Mouse (Mus musculus) left cerebral cortex, postnatal 36 days (tissue): ENCODE measurements around the gene Med7. TPM values are rescaled to one million over a fixed set of nuclear protein-coding genes. Genes with fewer than 3 reads are reported as not detected.

Experiments
- DNase-seq, 2 experiments: peaks; one replicate each; pipeline ENCODE4 v3.0.0; 2021 to 2022; ENCODE audit warnings: low spot score in 2 of 2, mixed read lengths in 1 of 2
- intact Hi-C: fragments of 180-260 bp; cut with DNase I; formaldehyde crosslinking; loops from one replicate; pipeline ENCODE4 v1.15.1; 2025
- total RNA-seq, 2 experiments: library from RNA; stranded (reverse); gene quantifications; 2 replicates each; pipeline ENCODE4 v1.2.3; 2021

Med7 gene
- 10 to 100 TPM; 26.4 to 28.8 TPM for total RNA-seq

DNA sequence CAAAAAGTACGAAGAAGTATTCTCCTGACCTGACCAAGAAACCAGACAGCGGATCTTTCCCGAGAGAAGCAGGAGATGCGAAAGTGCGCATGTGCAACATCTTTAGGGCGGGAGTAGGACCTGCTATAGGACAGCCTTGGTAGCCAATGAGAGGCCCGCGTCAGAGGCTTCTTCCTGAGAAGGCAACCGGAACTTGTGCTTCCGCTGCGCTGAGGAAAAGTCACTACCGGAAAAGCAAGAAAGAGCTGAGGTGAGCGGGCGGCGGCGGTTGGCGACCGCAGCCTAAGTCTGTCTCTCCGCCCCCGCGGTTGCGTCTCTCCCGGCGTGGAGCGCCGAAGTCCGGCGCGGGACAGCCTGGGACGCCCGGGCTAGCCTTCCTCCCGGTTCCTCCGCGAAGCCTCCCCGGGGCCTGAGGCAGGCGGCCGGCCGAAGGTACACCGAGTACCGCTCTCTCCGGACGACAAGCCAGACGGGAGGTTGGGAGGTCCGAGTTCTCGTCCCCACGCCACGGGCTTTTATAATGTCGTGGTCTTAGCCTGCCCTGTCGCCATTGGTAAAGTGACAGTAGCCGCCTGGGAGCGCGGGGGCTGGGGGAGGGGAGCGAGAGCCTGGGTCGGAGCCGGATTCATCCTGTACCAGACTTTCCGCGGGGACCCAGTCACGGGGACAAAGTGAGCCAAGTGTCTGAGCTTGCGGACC lies at the start of gene Med7:
Gene Med7 (plus strand): TSS at position 166 of the 699 bp plus-strand sequence.
- peak; percentile 90 to 92 for DNase-seq
- intact Hi-C loops = loop anchor here (10.0 kb wide), 1 partner anchor 492 kb away; the partner anchor contains the start of gene Lsm11

DNA sequence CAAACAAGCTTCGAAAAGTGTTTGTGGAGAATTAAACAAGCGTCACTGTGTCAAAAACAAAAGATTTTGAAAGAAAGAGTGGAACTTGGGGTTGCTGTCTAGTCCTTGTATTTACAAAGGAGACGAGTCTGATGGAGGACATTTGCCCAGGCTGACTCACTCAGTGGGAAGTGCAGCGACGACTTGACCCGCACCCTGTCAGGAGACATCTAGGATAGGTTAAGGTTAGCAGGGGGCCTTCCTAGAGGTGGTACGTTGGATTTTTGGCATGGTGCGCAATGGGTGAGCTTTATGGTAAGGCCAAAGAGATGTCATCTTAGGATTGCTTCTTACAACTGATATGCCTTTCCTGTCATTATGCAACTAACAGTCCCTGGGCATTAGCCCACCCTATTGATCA lies 49.7 kb upstream of the Med7 start:
- no peak for DNase-seq
- intact Hi-C loops = no loop called here

DNA sequence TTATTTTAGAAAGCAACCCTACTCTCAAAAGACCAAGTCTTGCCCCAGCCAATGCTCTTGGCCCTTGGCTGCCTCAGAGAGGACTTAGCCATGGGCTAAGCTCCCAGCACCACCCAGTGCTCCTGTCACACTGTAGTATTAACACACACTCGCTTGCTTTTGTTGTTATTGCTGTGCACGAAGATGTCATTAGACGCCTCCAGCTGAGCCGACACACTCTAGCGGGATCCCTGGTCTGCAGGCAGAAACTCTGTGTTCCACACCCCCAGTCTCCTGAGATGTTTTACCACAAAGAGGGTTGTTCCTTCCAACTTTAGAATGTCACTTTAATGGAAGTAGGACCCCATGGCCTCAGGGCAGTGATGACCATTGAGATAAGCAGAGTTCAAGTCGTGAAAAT lies 48.3 kb upstream of the Med7 start:
- no peak for DNase-seq
- intact Hi-C loops = no loop called here

DNA sequence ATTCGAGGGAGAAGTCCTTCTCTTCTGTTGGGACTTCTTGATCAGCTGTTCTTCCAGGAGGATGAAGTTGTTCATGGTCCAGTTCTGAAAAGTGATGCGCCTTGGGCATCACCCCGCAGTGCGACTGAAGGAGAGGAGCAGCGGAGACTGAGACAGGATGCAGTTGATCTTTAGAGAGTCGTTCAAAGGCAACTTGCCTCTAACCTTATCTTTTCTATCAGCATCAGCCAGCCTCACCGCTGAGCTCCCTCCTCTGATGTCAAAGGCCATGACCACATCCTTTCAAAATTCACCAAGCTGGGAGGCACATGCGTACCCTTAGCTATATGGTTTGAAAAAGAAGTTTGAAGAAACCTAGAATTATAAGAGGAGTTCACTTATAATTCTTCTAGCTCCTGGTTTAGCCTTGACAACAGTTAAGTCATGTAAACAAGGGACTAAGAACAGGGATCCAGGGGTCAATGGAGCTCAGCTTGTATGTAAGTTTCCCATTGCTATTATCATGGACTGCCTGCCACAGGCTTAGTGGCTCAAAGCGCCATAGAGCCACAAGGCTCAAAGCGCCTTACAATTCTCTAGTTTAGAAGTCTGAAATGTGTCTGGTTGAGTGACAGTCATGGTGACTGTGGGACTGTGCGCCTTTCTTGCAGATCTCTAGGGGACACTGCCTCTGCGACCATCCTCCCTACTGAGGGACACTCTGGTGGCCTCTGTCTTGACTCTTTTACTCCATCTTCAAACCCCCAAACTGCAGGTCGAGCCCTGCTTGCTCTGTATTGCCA lies 47.2 kb upstream of the Med7 start, which contains the start of gene Itk:
Gene Itk (minus strand): TSS at position 180 of the 782 bp plus-strand sequence.
- DNase-seq = no peak
- intact Hi-C loops = no loop called here

DNA sequence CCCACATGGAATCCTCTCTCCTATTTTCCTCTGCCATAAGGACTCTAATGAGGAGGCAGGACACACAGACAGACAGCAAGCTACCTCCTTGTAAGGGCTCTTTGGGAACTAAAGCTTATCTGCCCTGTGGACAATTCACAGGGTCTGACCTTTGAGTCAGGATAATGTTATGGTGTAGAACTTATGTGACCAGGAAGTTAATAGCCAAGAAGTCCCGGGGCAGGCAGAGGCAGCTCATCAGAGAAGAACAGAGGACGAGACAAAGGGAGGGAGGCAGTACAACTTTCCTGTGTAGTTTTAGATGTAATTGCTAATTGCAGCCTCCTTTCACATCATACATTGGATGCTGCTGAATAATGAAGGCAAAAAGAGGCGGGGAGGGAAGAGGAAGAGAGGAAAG lies 46.1 kb upstream of the Med7 start:
- intact Hi-C loops = no loop called here
- DNase-seq = no peak

DNA sequence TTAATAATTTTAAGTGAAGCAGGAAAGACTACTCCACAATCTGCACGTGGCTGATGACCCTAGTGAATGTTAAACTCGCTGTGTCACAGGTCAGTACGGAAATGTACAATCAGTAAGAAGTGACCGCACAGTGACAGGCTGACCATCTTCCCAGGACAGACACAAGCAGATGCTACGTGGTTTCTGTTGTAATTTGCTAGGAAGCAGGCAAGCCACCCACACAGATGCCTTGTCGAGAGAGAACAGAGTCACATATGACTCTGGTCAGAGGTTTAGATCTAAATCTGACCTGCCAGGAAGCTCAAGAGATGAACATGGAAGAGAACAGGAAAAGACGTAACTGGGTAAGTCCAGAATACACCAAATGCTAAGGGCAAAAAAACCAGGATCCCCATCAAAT lies 43.8 kb upstream of the Med7 start:
- DNase-seq = no peak
- intact Hi-C loops = no loop called here

DNA sequence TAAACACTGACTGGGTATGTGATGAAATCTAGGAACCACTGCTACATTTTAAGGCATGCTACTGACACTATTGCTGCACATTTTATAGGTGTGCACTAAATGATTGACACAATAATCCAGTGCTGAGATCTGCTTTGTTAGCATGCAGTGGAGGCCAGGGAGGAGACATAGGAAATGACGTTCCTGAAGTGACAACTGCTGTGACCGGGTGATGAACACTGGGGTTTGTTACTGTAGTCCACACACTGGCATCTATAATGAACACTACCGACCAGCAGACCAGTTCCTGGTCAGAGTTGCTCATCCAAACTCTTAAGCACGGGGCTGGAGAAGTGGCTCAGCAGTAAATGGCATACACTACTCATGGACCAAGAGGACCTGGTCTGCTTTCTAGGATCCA lies 43.3 kb upstream of the Med7 start:
- DNase-seq = no peak
- intact Hi-C loops = no loop called here

DNA sequence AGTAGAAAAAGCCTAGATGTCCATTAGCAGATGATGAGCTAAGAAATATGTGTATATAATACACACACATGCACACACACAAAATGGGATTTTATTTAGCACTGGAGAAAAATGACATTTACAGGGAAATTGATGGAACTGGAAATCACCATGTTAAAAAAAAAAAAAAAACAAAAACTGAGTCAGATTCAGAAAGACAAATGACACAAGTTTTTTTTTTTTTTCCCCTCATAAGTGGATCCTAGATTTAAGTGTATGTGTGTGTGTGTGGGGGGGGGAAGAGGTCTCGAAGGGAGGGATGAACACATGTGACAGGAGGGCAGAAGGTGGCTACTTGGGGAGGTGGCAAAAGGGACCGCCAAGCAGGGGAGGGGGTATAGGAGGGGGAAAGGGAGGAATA lies 41.6 kb upstream of the Med7 start:
- intact Hi-C loops = no loop called here
- DNase-seq = no peak

DNA sequence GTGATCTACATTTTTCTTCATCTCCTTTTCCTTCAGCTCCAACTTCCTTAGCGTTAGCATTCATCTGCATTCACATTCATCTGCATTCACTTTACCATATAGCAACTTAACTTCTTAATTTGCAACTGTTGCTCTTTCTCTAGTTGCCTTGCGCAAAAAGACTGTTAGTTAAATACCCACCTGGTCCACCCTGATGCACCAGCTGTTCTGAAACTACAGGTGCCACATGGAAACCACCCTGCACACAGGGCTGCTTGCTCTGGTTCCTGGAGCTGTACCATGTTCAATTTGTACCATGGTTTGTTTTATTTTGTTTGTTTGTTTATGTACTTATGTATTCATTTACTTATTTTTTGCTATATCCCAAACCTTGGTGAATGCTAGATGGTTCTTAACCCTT lies 41.0 kb upstream of the Med7 start:
- DNase-seq = no peak
- intact Hi-C loops = no loop called here

DNA sequence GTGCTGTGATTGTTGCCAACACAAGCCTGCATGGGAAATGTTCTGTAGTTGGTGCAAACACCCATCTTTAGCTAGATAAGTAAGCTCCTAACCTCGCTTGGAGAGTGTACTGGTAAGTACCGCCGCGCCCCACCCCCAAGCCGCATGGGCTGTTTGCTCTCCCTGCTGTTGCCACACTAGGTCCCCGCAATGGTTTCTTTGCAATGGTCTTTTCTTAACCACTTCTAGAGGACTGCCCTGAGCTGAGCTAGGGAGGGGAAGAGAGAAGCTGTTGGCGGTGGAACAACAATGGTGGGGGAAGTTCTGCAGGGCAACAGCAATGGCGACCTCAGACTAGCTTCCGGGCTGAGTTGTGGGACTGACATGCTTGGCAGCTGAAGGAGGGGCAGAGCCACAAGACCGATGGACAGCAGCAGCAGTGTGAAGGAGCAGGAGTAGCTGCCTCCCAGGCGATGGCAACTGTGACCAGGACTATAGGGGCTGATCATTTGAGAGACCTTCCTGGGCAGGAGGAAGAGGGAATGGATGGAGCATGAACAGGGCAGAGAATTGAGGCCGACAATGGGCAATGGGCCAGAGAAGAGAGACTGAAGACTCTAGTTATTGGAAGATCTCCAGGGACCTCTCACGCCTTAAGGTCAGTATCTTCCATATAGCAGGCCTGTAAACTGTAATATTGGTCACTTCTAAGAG lies 40.4 kb upstream of the Med7 start, which contains the start of gene Fam71b:
Gene Fam71b (plus strand): TSS at position 393 of the 693 bp plus-strand sequence.
- no peak for DNase-seq
- intact Hi-C loops = no loop called here

DNA sequence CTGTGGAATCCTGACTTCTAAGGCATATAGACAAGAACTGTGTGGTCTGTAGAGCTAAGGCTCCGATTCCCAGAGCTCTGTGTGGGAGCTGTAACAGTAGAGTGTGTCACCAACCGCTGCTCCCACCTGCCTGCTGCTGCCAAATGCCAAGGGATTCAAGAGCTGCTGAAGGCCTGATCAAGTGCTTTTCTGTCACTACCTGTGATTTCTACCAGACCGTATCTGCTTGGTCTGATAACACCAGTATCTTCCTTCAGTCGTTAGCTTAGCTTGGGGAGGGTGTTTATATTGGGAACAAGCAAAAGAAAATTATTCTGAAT lies 39.9 kb upstream of the Med7 start:
- peak in 1 of 2 experiments; percentile 10 for DNase-seq

DNA sequence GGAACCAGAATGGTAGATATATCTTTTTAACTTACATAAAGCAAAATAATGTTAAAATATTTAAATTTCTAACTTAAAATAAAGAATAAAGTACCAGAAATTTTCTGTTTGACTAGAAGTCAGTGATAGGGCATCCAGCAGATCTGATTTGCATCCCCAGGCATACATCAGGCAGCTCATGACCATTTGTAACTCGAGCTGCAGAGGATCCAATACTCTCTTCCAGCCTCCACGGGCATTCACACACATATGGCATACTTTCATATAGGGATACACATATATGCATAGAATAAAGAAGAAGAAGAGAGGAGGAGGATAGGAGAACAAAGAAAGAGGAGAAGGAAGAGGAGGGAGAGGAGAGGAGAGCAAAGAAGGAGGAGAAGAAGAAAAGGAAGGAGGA lies 38.8 kb upstream of the Med7 start:
- intact Hi-C loops = no loop called here
- no peak for DNase-seq

More for the DNA sequence above, 39.9 kb upstream of the Med7 start:
- intact Hi-C loops = no loop called here

DNA sequence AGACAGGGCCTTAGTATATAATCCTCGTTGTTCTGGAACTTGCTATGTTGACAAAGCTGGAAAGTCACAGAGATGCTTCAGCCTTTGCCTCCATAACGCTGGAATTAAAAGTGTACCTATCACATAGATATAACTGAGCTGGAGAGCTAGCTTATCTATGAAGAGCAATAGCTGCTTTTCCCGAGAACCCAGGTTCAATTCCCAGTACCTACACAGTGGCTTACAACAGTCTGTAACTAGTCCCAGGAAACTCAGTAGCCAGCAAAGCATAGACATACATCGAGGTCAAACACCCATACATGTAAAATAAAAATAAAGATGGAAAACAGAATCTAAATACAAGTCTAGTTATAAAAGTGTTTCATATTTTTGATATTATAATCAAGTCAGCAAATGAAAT lies 38.3 kb upstream of the Med7 start:
- intact Hi-C loops = no loop called here
- DNase-seq = no peak

DNA sequence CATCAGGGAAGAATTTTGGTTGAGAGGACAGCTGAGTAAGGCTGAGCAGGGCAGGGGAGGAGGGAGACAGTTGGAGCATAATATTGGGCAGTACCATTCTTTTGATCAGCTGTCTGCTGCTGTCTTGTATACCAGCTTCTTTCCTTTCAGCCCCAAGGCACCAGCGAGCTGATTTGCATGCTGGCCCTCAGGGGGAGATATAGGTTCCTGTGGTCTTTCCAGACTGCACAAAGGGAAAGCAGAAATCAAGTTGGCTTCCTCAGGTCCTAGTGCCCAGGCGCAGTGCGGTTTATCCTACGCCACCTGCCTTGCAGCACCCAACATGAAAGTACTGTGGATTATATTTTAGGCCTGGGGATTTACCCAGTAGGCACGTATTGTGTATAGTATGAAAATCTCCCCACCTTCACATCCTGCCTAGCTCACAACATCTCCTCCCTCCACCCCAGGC lies 37.8 kb upstream of the Med7 start:
- DNase-seq = no peak
- intact Hi-C loops = no loop called here

DNA sequence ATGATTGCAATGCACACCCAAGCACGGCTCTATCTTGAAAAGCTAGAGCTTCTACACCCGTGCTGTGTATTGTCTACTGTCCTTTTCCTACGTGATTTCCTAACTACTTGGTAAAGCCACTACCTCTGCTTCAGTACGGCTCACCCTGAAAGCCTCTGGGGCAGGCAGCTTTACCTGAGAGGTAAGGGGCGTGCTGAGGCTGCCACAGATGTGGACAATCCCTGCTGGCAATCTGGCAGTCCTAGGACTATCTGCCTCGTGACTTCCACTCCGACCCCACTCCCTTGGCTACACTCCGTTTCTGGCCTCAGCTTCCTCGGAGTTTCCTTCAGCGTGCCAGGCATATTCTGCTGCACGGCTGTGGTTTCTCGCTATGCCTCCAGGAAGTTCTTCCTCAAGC lies 35.2 kb upstream of the Med7 start:
- DNase-seq = no peak
- intact Hi-C loops = no loop called here

DNA sequence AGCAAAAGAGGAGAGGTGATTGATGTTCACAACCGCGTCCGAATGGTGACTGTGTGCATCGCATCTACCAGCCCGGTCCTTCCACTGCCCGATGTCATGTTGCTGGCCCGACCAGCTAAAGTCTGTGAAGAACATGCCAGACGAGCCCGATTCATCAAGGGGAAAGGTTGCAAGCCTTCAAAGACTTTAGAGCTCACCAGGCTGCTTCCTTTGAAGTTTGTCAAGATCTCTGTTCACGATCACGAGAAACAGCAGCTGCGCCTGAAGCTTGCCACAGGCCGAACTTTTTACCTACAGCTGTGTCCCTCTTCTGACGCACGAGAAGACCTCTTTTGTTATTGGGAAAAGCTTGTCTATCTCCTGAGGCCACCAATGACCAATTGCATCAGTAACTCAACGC lies 31.7 kb upstream of the Med7 start:
- DNase-seq = no peak
- intact Hi-C loops = no loop called here

DNA sequence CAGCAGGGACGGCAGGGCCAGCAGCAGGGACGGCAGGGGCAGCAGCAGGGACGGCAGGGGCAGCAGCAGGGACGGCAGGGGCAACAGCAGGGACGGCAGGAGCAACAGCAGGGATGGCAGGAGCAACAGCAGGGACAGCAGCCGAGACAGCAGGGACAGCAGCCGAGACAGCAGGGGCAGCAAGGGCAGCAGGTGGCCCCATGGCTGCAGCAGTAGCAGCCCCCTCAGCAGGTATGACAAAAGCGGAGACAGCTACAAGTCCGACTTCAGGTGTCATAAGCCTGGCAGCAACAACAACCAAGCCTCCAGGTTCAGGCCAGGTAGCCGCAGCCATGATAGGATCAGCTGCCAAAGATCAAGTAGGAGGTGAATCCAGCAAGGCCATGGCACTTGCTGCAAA lies 30.0 kb upstream of the Med7 start:
- intact Hi-C loops = no loop called here
- DNase-seq = no peak

DNA sequence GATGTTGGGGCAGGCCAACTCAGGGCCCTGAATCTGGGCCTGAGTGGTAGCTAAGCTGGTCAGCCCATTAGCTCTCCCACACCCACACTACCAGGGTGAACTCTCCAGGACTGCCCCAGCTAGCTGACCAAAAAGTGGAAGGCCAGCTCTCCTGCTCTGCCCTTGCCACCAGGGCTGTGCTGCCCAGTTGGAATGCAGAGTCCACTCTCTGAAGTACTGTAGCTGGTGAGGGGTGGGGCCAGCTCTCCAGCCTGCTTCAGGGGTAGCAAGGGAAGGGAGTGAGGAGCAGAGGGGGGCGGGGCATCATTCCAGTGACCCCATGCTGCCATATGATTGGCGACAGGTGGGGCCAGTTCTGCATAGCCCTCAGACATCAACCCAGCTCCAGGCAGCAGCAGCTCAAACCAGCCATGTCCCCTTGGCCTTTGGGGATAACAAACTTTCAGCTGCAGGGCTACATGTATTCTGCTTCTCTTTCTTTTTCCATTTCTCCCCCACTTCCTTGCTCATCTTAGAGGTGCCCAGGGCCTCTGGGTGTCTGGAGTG lies 26.6 kb upstream of the Med7 start:
- intact Hi-C loops = no loop called here
- no peak for DNase-seq

DNA sequence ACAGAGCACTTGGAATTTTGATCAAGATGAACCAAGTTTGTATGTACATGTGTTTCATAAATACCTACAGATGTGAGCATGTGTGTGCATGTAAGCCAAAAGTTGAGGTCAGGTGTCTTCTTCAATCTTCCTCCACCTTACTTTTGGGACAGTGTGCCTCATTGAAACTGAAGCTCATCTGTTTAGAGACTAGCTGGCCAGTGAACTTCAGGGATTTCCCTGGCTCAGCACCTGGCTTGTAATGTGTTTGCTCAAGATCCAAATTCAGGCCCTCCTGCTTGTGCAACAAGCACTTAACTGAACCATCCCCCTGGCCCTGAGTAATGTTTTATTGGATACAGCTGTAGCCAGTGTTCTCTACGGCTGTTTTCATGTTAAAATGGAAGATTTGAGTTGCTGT lies 18.3 kb upstream of the Med7 start:
- DNase-seq = no peak
- intact Hi-C loops = no loop called here

DNA sequence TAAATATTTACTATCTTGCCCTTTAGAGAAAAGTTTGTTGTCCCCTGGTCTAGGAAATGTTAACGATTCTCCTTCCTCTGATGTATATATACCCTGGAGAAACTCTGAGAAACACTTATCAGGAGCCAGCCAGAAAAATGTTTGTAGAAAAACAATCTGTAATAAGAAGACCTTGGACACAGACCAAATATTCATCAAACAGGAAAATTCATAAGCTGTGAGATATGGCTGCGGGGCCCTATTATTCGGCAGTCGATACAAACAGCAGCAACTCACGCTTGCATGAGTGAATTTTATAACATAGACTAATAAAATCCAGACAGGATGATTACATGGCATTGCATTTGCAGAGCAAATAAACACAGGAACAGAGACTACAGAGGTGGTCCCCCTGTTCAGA lies 17.9 kb upstream of the Med7 start:
- no peak for DNase-seq
- intact Hi-C loops = no loop called here
